Mouse (Mus musculus) ES-CJ7 (cell line): Measurements from ENCODE around the gene Skor1.
A peak's percentile ranks its signal among the peaks of the same experiment; 100 is the strongest.

ENCODE experiments used
- DNase-seq: peaks from one replicate; pipeline ENCODE4 v3.0.0; 2011; ENCODE audit warnings: low read depth, low spot score

Skor1 gene

GRCm38 (mm10) chr9:63149372-63149766 is 608 bp upstream of the Skor1 start:
- peak; percentile 68 for DNase-seq

GRCm38 (mm10) chr9:63147786-63148409 is 863 bp downstream of the Skor1 start:
- DNase-seq: peak; percentile 28

GRCm38 (mm10) chr9:63147296-63147695 is 1.5 kb downstream of the Skor1 start:
- no peak for DNase-seq

- DNase-seq: peak; percentile 91
Measured at GRCm38 (mm10) chr9:63146856-63147274, 1.9 kb downstream of the Skor1 start.

- DNase-seq: no peak
Measured at GRCm38 (mm10) chr9:63146126-63146855, 2.5 kb downstream of the Skor1 start.

- DNase-seq: peak; percentile 60
Measured at GRCm38 (mm10) chr9:63145249-63146125, 3.3 kb downstream of the Skor1 start.

GRCm38 (mm10) chr9:63144502-63145248 is 4.1 kb downstream of the Skor1 start:
- no peak for DNase-seq

GRCm38 (mm10) chr9:63143641-63144501 is 4.9 kb downstream of the Skor1 start:
- DNase-seq: peak; percentile 27

GRCm38 (mm10) chr9:63143227-63143626 is 5.5 kb downstream of the Skor1 start:
- peak; percentile 19 for DNase-seq

GRCm38 (mm10) chr9:63142335-63143036 is 6.3 kb downstream of the Skor1 start:
- peak; percentile 21 for DNase-seq

GRCm38 (mm10) chr9:63141641-63142334 is 7.0 kb downstream of the Skor1 start:
- peak; percentile 58 for DNase-seq

GRCm38 (mm10) chr9:63140211-63140610 is 8.6 kb downstream of the Skor1 start:
- DNase-seq: peak; percentile 37

GRCm38 (mm10) chr9:63139661-63140060 is 9.1 kb downstream of the Skor1 start:
- DNase-seq: no peak

- peak; percentile 52 for DNase-seq
Measured at GRCm38 (mm10) chr9:63138481-63138967, 10.2 kb downstream of the Skor1 start.

GRCm38 (mm10) chr9:63137615-63137915 is 11.2 kb downstream of the Skor1 start:
- DNase-seq: no peak

GRCm38 (mm10) chr9:63136756-63137614 is 11.8 kb downstream of the Skor1 start:
- peak; percentile 43 for DNase-seq

- DNase-seq: no peak
Measured at GRCm38 (mm10) chr9:63136241-63136640, 12.5 kb downstream of the Skor1 start.

GRCm38 (mm10) chr9:63135801-63136200 is 13.0 kb downstream of the Skor1 start:
- peak; percentile 55 for DNase-seq
